Mouse (Mus musculus) left cerebral cortex, adult 9 months (tissue): ENCODE measurements around the gene Poll.

Experiments used
- DNase-seq, 2 experiments: peaks; one replicate each; pipeline ENCODE4 v3.0.0; 2022; ENCODE audit warnings: low spot score in 2 of 2

Gene Poll

GRCm38 (mm10) chr19:45560153-45560890, at the start of gene Poll, which contains the start of gene Gm17018:
Gene Poll, minus strand, starts transcription at chr19:45560531.
Gene Gm17018, plus strand, starts transcription at chr19:45560615.
- peak; percentile 65 to 83 for DNase-seq

- DNase-seq, result no peak
Observed at GRCm38 (mm10) chr19:45608648-45609339, 48.5 kb upstream of the Poll start.

- DNase-seq, result no peak
Observed at GRCm38 (mm10) chr19:45607479-45607878, 47.1 kb upstream of the Poll start.

- DNase-seq, result no peak
Observed at GRCm38 (mm10) chr19:45606701-45607100, 46.4 kb upstream of the Poll start.

- DNase-seq, result no peak
Observed at GRCm38 (mm10) chr19:45602606-45603005, 42.3 kb upstream of the Poll start.

GRCm38 (mm10) chr19:45597106-45597505, 36.8 kb upstream of the Poll start:
- no peak for DNase-seq

GRCm38 (mm10) chr19:45596434-45596833, 36.1 kb upstream of the Poll start:
- no peak for DNase-seq

GRCm38 (mm10) chr19:45596019-45596418, 35.7 kb upstream of the Poll start:
- peak in 1 of 2 experiments; percentile 30 for DNase-seq

- DNase-seq, result no peak
Observed at GRCm38 (mm10) chr19:45595481-45595880, 35.1 kb upstream of the Poll start.

- no peak for DNase-seq
Observed at GRCm38 (mm10) chr19:45594079-45594478, 33.7 kb upstream of the Poll start.

- DNase-seq, result no peak
Observed at GRCm38 (mm10) chr19:45592916-45593315, 32.6 kb upstream of the Poll start.

- DNase-seq, result peak in 1 of 2 experiments; percentile 40
Observed at GRCm38 (mm10) chr19:45591704-45592103, 31.4 kb upstream of the Poll start.

- no peak for DNase-seq
Observed at GRCm38 (mm10) chr19:45589761-45590160, 29.4 kb upstream of the Poll start.

GRCm38 (mm10) chr19:45587509-45588292, 27.4 kb upstream of the Poll start:
- DNase-seq, result no peak

GRCm38 (mm10) chr19:45586850-45587249, 26.5 kb upstream of the Poll start:
- DNase-seq, result no peak

GRCm38 (mm10) chr19:45584856-45585620, 24.7 kb upstream of the Poll start:
- DNase-seq, result no peak

GRCm38 (mm10) chr19:45583136-45583535, 22.8 kb upstream of the Poll start:
- DNase-seq, result no peak

- DNase-seq, result no peak
Observed at GRCm38 (mm10) chr19:45582161-45582560, 21.8 kb upstream of the Poll start.

GRCm38 (mm10) chr19:45581257-45581656, 20.9 kb upstream of the Poll start:
- DNase-seq, result peak in 1 of 2 experiments; percentile 38

GRCm38 (mm10) chr19:45580235-45580634, 19.9 kb upstream of the Poll start:
- DNase-seq, result no peak

GRCm38 (mm10) chr19:45579416-45579815, 19.1 kb upstream of the Poll start:
- DNase-seq, result no peak

GRCm38 (mm10) chr19:45578976-45579375, 18.6 kb upstream of the Poll start:
- no peak for DNase-seq
